Mouse (Mus musculus) heart, postnatal 4 days (tissue): ENCODE measurements around the gene Socs2. TPM values are rescaled to one million over a fixed set of nuclear protein-coding genes. Genes with fewer than 3 reads are reported as not detected.
"Not testable (repeated sequence)": the region's sequence is repeated elsewhere in the genome, so short reads cannot be mapped to it uniquely, and the experiment has no call there.

Experiments used
- DNase-seq: peaks from one replicate; pipeline ENCODE4 v3.0.0; 2021
- total RNA-seq, 2 experiments: library from RNA; stranded (reverse); gene quantifications; 2 replicates each; pipeline ENCODE4 v1.2.3; 2021

The Socs2 gene
- total RNA-seq, 2 experiments from 2014 or later, result 114 to 125 TPM

DNA sequence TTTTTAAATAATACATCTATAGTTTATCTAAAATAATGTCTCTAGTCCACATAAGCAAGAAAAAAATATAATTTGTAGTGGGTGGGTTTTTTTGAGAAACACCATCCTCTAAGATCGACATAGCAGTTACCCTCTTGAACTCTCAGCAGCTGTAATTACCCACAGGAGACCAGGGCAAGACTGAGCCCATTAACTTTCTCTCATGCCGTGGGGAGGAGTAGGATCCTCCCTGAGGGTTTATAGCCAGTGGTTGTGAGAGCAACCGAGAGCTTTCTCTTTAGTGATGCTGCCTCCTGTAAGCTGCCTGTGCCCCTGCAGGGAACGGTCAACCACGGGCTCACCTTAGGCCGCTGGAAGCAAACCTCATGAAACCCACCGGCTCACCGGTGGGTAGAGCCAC lies 24.9 kb downstream of the Socs2 start:
- DNase-seq, result no peak

DNA sequence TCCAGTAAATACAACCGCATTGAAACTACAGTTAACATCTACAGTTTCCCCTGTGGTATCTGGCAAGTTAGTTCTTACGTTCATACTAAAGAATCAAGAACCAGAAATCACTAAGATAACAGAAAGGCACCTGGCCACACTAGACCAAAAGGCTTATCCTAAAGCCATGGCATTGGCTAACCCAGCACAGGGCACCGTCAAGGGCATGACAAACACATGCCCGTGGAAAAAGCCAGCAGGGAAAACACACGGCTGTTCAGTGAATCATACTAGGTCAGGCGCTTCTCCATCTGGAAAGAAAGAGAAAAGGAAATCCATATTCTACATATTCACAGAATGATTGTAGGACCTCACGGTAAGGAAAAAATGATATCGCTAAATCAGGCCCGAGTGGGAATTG lies 26.1 kb downstream of the Socs2 start:
- DNase-seq, result no peak

DNA sequence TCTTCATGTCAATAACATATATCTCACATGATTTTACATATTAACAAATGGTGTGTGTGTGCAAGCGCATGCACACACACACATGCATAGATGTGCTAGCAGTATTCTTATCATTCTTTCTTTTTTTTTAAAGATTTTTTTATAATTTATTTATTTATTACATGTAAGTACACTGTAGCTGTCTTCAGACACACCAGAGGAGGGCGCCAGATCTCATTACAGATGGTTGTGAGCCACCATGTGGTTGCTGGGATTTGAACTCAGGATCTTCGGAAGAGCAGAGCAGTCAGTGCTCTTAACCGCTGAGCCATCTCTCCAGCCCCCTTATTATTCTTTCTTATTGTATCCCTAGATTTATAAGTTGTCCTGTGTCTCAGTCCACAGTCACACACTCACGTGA lies 27.2 kb downstream of the Socs2 start:
- not testable (repeated sequence) for DNase-seq

DNA sequence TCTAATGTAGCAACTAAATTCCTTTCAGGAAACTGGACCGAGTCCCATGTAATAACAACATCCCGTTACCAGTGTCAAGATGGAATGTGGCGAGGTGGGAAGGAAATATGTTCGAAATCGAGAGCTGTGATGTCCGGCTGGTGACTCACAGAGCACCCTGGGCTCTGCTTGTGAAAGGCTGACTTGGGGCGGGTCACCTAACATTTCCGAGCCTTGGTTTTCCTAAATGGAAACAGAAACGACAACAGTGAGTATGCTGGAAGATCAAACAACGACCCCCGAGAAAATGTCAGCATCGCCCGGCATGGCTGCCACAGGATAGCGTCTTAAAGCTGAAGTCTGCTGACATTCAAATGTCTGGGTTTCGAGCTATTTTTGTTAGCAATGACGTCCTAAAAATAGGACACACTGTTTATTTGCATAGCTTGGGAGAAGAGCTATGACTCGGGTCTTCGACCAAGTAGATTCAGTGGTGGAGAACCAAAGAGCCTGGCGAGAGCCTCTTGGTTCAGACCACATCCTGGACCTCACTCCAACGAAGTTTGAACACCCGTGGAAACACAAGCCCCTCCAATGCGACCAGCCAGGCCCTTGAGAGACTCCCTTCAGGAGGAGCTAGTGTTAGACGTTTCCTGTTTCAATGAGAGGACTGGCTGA lies 28.0 kb downstream of the Socs2 start:
- DNase-seq, result peak; percentile 40

DNA sequence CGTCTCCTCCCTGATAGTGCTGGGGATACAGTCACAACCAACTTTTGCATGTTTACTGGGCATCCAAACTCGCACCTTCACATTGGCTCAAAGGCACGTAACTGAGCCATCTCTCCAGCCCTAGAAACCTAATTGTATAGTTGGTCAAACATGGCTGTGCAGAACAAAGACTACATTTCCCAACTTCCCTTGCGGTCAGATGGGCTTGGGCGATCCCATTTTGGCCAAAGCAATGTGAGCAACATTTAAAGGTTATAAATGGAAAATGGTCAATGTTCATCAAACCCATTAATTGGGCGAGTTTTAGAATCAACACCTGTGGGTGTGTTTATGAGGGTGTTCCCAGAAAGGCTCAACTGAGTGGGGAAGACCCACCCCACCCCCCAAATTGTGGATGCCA lies 30.5 kb downstream of the Socs2 start:
- DNase-seq, result no peak

DNA sequence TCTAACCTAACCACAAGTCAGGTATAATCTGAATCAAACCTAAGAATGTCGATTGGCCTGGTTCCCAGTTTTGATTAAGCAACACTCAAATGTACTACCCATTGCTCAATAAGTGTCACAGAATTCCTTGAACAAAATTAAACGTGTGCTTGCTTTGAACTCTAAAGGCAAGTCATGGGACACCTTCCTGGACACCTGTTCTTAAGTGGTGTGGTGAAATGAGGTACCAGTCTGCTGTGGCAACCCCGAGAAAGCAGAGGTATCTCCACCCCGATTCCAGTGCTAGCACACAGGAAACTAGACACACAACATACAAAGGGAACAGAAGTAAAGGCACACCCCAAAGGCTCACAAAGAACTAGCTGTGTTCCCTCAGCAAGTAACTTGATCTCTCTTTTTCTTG lies 31.2 kb downstream of the Socs2 start:
- DNase-seq, result no peak

DNA sequence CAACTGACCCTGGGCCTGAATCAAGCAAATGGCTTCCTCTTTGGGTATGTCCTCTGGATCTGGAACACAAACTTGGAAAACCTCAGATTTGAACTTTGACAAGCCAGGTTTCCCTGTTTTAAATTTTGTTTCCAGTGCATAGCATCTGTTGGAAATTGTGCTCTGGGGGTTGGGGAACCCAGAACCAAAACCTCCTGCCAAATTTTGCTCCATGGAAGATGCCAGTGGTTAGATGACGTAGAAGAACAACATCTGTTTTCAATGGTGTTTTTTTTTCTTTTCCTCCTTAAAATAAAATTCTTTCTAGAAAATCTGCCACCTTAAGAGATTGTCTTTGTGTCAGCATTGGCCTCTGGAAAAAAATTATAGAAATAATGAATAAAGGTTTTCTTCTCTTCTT lies 31.9 kb downstream of the Socs2 start:
- no peak for DNase-seq

DNA sequence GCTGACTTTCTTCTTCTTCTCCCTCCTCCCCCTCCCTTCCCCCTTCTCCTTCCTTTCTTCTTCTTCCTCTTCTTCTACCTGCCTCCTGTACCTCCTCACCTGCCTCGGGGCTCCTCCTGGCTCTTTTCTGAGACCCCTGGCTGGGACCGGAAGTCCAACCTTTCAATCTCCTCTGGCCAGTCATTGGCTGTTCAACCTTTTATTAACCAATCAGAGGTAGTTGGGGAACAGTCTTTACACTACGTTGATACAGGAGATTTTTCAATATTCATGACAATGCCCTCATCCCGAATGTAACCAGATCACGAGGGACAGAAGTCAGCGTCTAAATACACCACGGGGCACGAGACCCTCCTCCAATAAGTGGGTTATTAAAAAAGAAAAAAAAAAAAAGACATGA lies 32.5 kb downstream of the Socs2 start:
- no peak for DNase-seq

DNA sequence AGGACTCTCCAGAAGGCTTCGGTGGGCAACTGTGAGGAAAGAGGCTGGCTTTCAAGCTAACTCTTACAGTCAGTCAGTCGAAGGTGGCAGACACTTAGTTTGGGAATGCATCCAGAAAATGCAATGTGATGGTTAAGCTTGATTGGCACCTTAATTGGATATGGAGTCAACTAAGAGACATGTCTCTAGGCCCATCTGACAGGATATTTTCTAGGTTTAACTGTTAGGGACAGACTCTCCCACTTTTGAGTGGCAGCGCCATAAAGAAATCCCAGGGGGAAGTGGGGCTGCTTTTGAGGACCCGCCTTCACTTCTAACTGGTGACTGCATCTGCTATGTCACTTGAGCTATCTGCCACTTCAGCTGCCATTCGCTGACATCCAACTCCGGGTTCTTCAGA lies 43.6 kb downstream of the Socs2 start:
- no peak for DNase-seq

DNA sequence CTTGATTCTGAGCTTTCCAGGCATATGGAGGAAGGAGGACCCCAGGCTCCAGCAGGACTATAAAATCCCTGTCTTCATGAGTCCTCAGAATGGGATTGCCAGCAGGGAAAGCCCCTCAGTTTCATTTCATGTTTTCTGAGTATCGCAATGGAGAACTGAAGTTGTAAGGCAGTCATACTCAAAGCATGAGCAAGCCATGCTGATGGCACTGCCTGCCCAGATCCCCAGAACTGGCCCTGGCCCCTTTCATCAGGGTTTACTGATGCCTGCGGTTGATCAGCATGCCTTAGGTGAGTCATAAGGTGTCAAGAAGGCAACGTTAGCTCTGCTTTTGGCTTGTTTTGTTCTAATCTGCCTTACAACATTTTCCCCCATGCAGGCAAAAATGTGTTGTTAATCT lies 45.0 kb downstream of the Socs2 start:
- no peak for DNase-seq

DNA sequence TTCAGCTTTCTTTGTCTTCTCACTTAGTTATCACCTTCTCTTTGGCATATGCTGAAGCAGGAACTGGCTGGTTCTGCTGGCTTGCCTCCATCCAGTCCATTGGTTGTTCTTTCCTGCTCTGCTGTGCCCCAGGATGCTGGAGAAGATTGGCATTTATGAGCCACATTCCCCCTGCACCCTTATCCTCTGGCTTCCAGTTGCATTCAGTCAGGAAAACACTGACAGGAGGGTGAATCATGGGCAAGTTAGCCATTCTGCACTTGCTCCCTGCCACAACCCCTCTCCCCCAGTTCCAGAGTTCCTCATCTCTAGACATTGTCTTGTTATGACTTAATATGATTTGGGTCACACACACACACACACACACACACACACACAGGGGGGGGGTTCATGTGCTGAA lies 47.8 kb downstream of the Socs2 start:
- no peak for DNase-seq

DNA sequence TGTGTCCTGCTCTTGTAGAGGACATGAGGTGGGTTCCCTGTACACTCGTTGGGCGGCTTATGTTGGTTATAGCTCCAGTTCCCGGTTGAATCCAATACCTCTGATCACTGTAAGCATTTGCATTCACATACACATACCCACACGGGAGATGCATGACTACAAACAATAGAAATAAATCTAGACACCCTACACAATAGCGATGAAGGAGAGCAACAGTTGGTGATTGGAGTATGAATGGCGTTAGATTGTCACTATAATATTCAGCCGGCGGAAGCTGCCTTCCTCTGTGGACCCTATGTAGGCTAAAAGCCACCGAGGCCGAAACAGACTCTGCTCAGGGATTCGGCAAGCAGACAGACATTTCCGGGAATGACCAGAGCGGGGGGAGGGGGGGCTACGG lies 48.8 kb downstream of the Socs2 start:
- DNase-seq, result no peak

DNA sequence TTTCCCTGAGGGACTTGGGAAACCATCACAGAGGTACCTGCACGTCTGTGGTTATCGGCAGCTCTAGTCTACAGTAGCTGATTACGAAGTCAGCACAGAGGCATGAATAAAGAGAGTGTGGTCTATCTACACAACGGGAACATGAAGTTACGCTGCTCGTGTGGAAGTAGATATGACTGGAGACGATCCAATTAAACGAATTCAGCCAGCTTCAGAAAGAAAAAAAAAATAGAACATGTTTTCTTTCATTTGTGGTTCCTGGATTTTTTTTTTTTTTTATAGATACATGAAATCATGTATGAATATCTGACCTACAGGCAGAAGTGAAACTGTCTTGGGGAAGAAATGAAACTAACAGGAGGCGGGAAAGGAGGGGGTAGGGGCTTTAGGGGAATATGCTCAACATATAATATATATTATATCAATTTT lies 49.3 kb downstream of the Socs2 start:
- DNase-seq, result no peak

DNA sequence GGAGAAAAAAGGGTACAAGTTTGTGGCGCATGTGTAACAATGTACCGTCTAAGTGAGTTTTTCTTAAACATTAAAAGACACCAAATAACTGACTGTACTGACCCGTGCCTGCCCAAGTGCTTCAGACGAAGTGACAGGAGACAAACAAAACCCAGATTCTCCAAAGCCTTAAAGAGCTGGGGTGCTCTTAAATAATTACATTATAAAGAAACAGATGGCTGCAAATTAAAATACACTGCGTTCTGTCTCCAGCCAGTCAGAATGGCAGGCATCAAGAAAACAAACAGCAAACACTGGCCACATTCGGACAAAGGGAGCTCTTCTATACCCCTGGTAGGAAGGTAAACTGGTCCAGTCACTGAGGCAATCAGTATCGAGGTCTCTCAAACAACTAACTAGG lies 49.7 kb downstream of the Socs2 start:
- no peak for DNase-seq

DNA sequence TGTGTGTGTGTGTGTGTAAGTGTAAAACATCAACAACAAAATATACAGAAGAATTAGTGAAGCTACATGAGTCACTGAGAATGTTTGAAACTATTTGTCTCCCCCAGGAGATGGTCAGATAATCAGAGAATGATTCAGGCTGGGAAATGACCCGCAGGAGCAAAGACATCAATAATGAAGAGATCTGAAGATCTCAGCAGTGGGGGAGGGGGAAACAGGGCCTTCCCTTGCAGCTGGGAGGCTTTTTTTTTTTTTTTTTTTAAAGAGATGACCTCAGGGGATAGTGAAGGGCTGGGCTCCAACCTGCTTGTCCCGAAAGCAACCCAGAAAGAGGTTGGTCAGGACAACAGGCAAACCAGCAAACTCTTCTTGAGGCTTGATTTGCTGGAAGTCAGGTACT lies 54.7 kb downstream of the Socs2 start:
- no peak for DNase-seq

DNA sequence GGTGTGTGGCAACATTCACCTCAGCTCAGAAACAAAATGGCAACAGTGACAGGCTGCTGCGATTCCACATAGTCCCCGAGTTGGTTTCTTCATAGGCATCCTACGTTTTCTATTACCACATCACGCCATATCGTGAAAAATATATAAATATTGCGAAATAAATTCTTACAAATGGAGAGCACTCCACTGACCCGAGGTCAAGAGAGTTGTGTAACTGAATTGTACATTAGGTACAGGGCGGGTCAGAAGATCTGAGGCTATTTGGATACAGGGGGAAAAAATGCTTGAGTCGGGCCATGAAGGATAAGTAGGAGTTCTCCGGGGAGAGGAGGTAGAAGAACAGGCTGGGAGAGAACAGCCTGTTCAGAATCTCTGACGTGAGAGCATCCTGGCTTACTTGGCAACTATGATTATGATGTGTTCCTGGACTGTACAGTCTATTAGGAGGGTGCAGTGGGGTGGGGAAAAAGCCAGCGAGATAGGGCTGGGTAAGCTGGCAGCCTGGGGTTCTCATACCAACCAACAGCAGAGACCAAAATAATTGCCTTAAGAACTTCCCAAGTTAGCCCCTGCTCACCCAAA lies 55.6 kb downstream of the Socs2 start:
- no peak for DNase-seq

DNA sequence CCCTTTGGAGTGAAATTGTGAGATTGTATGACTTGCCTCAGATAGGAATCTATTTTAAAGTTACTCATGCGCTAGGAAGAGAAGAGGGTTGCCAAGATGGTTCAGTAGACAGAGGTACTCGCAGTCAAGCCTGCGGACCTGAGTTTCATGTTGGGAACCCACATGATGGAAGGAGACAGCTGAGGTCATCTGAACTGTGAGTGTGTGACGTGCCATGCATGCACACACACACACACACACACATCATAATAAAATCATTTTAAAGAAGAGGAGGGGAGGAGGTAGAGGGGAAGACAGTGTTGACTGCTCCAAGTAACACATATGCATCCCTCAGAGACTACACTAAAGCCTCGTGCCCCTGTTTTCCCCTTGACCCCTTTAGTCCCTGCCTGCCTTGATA lies 56.9 kb downstream of the Socs2 start:
- DNase-seq, result no peak

DNA sequence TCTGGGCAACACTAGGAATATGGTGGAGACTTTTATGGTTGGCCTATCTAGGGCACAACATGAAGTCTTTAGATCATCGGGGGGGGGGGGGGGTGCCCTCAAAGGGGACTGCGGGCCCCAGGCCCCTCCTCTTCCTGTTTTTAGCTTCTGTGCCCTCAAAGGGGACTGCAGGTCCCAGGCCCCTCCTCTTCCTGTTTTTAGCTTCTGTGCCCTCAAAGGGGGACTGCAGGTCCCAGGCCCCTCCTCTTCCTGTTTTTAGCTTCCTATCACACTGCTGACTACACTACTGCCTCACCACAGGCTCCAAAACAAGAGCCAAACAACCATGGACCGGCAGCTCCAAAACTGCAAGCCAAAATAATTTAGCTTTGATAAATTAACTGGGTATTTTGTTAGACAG lies 59.3 kb downstream of the Socs2 start:
- no peak for DNase-seq

DNA sequence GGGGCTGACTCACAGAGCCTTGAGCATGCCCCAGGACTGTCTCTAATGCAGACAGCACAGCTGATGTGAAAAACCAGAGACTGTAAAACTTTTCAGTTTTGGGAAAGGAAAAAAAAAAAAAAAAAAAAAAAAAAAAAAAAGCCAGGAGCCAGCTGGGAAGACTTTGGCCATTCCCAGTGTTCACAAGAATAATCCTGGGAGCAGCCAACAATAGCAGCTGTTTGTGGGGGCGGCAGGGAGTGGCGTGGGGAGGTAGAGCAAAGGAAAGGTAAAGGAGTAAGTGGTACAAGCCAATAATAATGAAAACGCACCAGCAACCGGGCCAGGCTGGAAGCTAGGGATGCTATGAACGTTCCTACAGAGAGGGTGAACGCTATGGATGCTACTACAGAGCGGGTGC lies 60.3 kb downstream of the Socs2 start:
- no peak for DNase-seq

DNA sequence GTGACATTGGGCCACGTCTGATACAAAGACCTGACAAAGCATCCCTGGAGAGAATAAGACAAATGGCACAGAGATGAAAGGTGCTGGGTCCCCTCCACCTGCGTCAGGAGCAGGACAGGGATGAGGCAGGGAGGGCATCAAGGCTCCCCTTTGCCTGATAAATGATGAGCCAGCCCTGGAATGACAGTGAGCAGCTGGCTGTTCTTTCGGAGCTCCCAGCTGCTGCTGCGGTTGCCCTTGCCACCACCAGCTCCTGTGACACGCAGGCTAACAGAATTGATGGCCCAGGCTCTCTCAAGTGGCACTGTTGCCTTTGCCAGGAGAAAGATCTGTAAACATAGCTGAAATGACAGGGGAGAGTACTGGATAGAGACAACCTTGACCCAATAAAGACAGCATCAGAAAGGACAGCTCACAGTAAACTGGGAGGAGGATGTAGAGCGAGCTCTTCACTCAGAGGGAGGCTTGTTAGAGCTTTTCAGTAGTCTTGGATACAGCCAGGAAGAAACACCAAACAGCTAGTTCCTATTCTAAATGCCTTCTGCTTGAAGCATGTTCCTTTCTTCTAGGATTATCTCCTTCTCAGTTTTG lies 61.2 kb downstream of the Socs2 start:
- no peak for DNase-seq

DNA sequence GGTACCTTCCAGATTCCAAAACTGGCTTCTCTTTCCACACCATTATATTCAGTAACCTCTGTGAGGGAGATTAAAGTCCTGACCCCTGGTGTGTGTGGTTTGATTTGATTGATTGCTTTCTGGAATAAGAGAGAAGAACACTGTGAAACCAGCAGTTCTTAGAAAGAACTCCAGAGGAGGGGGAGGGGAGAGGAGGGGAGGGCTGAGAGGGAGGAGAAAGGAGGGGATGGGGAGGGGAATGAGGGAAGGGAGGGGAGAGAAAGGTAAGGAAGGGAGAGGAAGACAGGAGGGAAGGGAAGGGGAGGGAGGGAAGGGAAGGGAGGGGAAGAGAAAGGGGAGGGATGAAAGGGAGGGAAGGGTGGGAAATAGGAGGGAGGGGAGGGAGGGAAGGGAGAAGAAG lies 62.3 kb downstream of the Socs2 start:
- no peak for DNase-seq

DNA sequence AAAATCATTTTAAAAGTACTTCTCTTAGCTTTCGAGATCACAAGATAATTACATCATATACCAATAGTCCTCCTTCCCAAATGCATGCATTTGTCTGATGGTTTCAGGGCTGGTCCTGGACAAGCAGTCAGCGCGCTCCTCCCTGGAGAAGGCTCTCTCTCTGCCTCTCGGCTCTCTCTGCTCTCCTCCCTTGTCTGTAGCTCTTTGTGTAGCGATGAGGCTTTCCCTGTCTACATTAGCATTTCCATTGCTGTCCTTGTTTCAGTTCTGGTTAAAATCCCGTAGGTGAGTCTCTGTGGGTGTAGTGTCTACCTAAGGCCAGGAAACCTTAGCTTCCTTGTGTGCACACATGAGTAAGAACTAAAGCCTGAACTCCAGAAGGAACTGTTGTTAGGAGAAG lies 62.9 kb downstream of the Socs2 start:
- DNase-seq, result no peak

DNA sequence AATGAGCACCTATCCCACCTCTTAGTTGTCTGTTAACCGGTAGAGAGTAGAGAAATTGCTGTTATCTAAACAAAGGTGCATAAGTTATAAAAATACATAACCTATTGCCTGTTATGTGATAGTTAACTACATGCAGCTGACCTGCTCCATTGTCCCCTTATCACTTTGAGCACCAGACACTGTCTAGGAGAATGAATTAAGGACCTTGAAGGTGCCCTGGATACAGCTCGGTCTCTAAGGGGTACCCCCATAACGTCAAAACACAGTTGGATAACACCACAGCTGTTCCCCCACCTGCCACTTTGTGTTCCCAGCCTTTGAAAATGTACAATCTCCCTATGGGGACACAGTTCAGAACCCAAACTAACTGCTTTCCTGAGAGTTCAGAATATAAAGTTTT lies 68.5 kb downstream of the Socs2 start:
- no peak for DNase-seq

DNA sequence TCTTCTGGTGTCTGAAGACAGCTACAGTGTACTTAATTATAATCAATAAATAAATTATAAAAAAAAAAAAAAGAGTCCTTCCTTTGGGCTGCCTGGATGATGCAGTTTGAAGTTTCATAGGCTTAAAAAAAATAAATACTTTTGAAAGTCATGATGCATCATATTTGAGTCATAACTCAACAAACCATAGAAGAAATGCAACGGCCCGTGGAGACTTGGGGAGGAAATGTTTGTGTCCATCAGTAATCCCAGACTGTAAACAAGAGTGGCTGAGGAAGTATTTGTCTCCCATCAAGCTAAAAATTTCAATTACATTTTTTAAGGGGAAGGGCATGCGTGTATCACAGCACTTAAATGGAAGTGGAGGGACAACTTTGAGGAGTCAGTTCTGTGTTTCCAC lies 69.2 kb downstream of the Socs2 start:
- DNase-seq, result no peak
